Mouse (Mus musculus) layer of hippocampus, adult 9-11 months (tissue): ENCODE results near the gene Dazap1.

Source experiments
- DNase-seq: peaks from one replicate; pipeline ENCODE4 v3.0.0; 2022

Dazap1 gene

GRCm38 (mm10) chr10:80271870-80272585, 10.7 kb downstream of the Dazap1 start:
- no peak for DNase-seq

- DNase-seq: no peak
These were observed 12.6 kb downstream of the Dazap1 start for GRCm38 (mm10) chr10:80273847-80274246.

GRCm38 (mm10) chr10:80276238-80276637, 15.0 kb downstream of the Dazap1 start:
- no peak for DNase-seq

- DNase-seq: no peak
These were observed 17.1 kb downstream of the Dazap1 start for GRCm38 (mm10) chr10:80278390-80278789.

GRCm38 (mm10) chr10:80279273-80279672, 18.0 kb downstream of the Dazap1 start:
- DNase-seq: no peak

- no peak for DNase-seq
These were observed 20.0 kb downstream of the Dazap1 start for GRCm38 (mm10) chr10:80281304-80281703.

- DNase-seq: no peak
These were observed 20.7 kb downstream of the Dazap1 start for GRCm38 (mm10) chr10:80281921-80282371.

- DNase-seq: no peak
These were observed 21.5 kb downstream of the Dazap1 start for GRCm38 (mm10) chr10:80282481-80283441.

GRCm38 (mm10) chr10:80285222-80286070, 24.2 kb downstream of the Dazap1 start:
- DNase-seq: no peak

- no peak for DNase-seq
These were observed 26.8 kb downstream of the Dazap1 start for GRCm38 (mm10) chr10:80288097-80288496.

- DNase-seq: no peak
These were observed 27.4 kb downstream of the Dazap1 start for GRCm38 (mm10) chr10:80288657-80289056.

GRCm38 (mm10) chr10:80292251-80293146, 31.2 kb downstream of the Dazap1 start, which contains the start of gene Rps15:
Gene Rps15, plus strand, starts transcription at chr10:80292453.
- DNase-seq: peak; percentile 94

GRCm38 (mm10) chr10:80293325-80293724, 32.0 kb downstream of the Dazap1 start:
- no peak for DNase-seq

- DNase-seq: no peak
These were observed 33.0 kb downstream of the Dazap1 start for GRCm38 (mm10) chr10:80294311-80294710.

GRCm38 (mm10) chr10:80294788-80295303, 33.6 kb downstream of the Dazap1 start:
- no peak for DNase-seq

GRCm38 (mm10) chr10:80295618-80296425, 34.5 kb downstream of the Dazap1 start, which contains the start of gene Apc2:
Gene Apc2, plus strand, starts transcription at chr10:80295977.
- peak; percentile 73 for DNase-seq

GRCm38 (mm10) chr10:80296824-80297223, 35.5 kb downstream of the Dazap1 start:
- DNase-seq: no peak

- DNase-seq: no peak
These were observed 36.3 kb downstream of the Dazap1 start for GRCm38 (mm10) chr10:80297526-80298133.

- DNase-seq: peak; percentile 92
These were observed 37.4 kb downstream of the Dazap1 start for GRCm38 (mm10) chr10:80298571-80299281.
